Mouse (Mus musculus): ENCODE measurements around the gene Tex37.

The Tex37 gene

GRCm38 (mm10) chr6:70887993-70888392 is 30.7 kb downstream of the Tex37 start:
- no peak for DNase-seq (ENCODE audit: extremely low spot score, low read depth, low spot score)

DNA sequence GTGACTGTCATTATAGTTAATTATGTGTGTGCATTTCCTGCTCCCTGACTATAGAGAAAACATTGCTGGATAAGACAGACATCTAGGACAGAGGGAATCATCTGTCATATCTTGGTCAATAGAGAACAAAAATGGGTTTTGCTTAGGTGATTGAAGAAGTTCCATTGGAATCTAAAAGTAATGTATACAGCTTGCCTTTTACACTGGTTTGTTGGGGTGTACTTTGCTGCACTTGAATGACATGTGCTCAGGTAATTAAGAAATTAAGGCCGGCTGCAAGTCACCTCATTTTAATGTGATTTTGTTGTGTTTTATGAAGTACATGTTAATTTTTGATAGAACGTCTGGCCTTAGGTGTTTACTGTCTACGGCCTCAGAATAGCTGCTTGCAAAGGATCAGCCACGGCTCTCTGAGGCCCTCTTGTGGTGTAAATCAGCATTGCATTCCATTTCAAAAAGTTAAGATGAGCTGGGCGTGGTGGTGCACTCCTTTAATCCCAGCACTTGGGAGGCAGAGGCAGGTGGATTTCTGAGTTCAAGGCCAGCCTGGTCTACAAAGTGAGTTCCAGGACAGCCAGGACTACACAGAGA is 37.9 kb downstream of the Tex37 start:
- peak; percentile 62 for DNase-seq (ENCODE audit: extremely low spot score, low read depth, low spot score)

GRCm38 (mm10) chr6:70875017-70875416 is 43.7 kb downstream of the Tex37 start:
- DNase-seq (ENCODE audit: extremely low spot score, low read depth, low spot score), result no peak

- no peak for DNase-seq (ENCODE audit: extremely low spot score, low read depth, low spot score)
Observed at GRCm38 (mm10) chr6:70874035-70874775, 44.5 kb downstream of the Tex37 start.

- no peak for DNase-seq (ENCODE audit: extremely low spot score, low read depth, low spot score)
Observed at GRCm38 (mm10) chr6:70872570-70872969, 46.2 kb downstream of the Tex37 start.

DNA sequence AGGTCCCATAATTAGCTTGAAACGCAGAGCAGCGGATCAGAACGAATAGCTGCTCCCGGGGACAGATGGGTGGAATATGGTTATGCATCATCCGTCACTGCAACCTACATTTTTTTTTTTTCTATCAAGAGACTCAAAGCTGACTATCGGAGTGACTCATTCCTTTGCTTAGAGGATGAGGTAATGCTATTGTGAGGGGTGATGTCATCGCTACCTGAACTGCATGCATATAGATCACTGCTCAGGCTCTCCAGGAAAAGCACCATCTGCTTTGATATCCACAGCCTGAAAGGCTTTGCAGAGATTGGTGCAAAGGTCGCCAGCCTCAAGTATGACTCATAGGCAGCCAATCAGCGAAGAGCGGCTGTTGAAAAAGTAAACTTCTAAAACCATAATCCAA is 46.6 kb downstream of the Tex37 start:
- no peak for DNase-seq (ENCODE audit: extremely low spot score, low read depth, low spot score)

GRCm38 (mm10) chr6:70871511-70871980 is 47.2 kb downstream of the Tex37 start:
- DNase-seq (ENCODE audit: extremely low spot score, low read depth, low spot score), result no peak

- no peak for DNase-seq (ENCODE audit: extremely low spot score, low read depth, low spot score)
Observed at GRCm38 (mm10) chr6:70867297-70867696, 51.4 kb downstream of the Tex37 start.

DNA sequence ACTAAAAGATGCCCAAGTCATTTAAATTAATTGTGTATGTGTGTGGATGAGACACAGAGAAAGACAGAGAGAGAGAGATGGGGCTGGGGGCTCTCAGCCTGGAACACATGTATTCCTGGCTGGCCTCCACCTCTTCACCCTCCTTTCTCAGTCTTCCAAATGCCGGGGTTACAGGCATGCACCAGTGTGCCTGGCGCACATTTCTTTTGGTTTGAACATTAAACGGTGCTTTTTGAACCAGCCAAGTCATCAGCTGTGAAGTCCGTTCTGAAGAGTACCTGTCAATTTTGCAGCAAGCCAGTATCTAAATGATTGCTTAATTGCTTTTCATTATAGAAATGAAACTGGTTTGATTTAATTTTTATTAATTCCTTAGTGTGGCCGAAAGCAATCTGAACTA is 52.0 kb downstream of the Tex37 start:
- no peak for DNase-seq (ENCODE audit: extremely low spot score, low read depth, low spot score)

DNA sequence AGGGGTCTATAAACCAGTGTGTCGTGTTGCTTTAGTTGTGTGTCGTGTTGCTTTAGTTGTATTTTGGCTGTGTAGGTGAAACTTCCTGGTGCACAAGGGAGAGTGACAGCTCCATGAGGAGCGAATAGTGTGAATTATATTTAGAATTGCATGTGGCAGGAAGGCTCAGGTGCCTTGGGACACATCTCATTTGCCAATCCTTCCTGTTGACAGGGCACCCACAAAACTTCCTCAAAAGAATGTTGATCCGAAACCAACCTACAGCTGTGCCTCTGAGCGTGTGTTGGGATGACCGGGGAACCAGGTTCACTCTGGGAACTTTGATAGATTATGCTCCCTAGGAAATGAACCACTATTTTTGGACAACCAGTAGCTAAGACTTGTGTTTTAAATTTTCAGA is 54.4 kb downstream of the Tex37 start:
- no peak for DNase-seq (ENCODE audit: extremely low spot score, low read depth, low spot score)

All from hindlimb bud, embryonic 11.5 days (tissue).